Mouse (Mus musculus) right cerebral cortex, postnatal 14 days (tissue): ENCODE data around the gene Cmss1.

Source experiments
- DNase-seq: peaks from one replicate; pipeline ENCODE4 v3.0.0; 2022

The Cmss1 gene

DNA sequence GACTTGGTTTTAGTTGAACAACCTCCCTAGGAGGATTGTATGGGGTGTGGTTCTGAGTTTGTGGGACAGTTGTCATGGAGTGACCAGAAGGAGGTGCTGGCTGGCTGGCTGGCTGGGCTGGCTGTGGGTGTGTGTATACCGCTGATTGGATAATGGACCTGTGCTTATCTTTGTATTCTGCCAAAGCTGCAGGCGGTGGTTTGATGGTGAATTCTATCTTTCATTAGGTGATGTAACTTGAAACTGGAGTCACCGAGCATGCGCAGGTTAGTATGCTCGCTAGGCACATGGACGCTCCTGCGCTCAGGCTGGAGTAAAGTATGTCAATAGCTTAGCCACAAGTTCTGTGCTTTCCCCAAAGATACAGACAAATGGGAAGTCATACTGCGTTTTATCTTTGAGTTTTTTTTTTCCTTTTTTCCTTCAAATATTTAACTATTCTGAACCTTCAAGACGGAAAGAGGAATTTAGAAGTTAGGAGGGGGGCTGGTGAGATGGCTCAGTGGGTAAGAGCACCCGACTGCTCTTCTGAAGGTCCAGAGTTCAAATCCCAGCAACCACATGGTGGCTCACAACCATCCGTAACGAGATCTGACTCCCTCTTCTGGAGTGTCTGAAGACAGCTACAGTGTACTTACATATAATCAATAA lies 327.6 kb downstream of the Cmss1 start:
- DNase-seq: no peak

DNA sequence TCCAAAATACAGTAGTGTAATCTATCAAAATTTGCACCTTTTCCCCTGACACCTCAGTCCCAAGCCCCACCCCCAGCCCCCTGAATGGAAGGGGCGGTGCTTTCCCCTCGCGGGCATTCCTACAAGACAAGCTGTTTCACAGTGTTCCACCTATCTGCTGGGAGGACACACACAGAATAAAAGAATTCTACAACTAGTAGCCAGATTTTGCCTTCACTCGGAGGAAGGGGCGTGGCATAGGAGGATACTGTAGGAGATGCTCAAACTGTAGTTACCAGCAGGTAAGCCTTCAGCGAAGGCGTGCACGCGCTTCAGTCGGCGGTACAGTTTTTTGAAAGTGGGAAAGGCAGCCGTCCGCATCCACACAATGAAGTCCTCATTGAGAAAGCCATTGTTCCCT lies 336.9 kb downstream of the Cmss1 start:
- no peak for DNase-seq

DNA sequence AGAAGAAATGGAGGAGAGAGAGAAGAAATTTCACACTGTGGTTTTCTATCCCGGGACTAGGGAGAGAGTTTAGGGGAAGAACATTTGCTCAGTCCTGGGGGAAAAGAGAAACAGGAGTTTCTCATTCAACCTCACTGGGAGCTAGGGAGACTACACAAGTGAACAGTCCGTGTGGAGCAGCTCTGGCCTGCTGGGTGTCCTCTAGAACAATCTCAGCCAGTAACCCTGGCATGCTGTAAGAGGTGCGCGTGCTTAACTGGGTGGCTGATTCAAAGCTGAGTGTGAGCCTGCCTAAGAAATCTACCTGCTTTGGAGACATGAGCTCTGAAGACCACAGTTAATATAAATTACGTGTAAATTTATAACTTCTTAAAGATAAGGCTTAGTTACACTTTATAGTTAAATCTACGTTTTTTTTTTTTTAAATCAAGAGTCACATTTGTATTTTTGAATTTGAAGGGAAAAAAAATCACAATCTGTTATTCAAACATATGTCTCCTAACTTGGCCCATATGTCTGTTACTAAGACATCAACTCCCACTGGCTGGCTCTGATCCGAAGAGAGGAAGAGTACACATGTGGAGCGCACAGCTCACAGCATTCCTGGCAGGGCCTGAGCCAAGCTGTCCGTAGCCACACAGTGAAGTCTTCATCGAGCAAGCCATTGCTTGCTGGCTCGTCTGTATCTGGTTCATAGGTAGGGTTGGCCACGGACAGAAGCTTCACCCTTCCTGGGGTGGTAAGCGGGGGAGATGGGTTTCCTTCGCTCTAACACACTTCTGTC lies 338.4 kb downstream of the Cmss1 start:
- peak; percentile 43 for DNase-seq

DNA sequence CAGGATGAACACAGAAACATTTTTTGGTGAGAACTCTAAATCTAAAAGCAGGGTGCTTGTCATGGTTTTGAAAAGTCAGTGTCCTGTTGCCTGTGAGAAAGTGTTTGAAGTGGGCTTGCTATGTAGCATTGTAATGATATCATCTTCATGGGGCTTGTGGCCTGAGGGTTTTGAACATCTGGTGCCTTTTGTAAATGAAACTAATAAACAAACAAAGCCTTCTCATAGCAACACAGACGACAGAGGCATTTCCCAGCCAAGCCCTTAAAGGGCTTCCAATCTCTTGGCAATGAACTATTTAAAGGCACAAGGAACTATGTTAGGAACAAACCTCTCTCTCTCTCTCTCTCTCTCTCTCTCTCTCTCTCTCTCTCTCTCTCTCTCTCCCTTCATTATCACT lies 339.6 kb downstream of the Cmss1 start:
- no peak for DNase-seq

DNA sequence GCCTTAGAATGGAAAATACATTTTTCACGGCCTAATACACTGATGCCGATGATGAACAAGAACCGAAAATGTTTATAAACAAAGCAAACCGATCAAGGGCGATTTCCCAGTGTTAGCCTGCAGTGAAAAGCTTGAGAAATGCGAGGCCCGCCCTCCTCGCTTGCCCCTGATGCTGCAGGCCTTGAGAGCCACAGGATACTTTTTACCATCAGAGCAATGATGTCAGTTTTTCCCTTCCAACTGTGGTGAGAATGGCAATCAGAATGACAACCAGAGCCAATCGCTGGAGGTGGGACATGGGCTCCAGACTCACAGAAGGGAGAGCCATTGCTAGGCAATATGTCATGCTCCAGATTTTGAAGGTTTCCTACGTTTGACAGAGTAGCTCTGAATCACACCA lies 346.5 kb downstream of the Cmss1 start:
- DNase-seq: no peak

DNA sequence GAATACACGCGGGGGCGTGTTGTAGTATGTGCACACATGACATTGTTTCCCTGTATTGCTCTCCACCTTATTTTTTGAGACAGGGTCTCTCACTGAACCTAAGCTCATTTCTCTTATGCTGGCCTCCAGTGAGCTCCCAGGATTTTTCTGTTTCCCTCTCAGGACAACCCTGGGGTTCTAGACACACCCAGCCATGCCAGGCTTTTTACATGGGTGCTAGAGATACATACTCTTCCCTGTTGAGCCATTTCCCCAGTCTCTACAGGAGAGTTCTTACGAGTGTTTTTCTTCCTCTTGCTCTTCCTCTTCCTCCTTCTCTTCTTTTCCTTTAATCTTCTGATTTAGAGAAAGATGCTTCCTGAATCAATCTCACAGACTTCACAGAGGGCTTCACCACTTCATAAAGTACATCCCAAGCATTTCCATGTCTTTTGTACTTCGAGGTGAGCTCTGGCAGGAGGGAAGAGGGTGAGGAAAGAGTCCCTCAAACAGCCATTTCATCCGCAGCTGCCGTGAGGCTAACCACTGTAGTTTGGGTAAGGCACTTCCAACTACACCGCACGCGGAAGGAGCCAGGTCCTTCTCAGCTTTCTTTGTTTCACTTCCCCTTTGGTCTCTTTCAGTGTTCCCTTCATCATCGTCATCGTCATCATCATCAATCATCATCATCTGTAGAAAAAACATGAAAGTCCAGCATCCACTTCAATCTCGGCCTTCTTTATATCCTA lies 347.1 kb downstream of the Cmss1 start:
- DNase-seq: no peak
